Mouse (Mus musculus) stomach, postnatal 0 days (tissue): Measurements from ENCODE around the gene Rhox3g. TPM values are rescaled to one million over a fixed set of nuclear protein-coding genes. Genes with fewer than 3 reads are reported as not detected.
"Not testable (repeated sequence)": the region's sequence is repeated elsewhere in the genome, so short reads cannot be mapped to it uniquely, and the experiment has no call there.

Experiments
- ATAC-seq: fragments of 200-750 bp; cut with Nextera tagmentation; 2 replicates; pipeline ENCODE4 v1.8.0; 2017; ENCODE audit not compliant: low FRiP score, low TSS enrichment
- DNase-seq: peaks from one replicate; pipeline ENCODE4 v3.0.0-alpha.2; 2016; ENCODE audit warnings: low spot score
- H3K27ac ChIP-seq: fragments of 300-500 bp; sonication (generic); replicated peaks from 2 replicates; pipeline ENCODE4 v1.5.1; 2014; ENCODE audit warnings: mild to moderate bottlenecking, control low read depth
- H3K27me3 ChIP-seq: fragments of 300-500 bp; sonication (generic); 2 replicates; pipeline ENCODE4 v1.6.1; 2014; ENCODE audit warnings: low read length; ENCODE audit not compliant: control insufficient read depth, insufficient read depth
- H3K36me3 ChIP-seq: fragments of 300-500 bp; sonication (generic); 2 replicates; pipeline ENCODE4 v1.6.1; 2014; ENCODE audit warnings: low read length, mixed read lengths; ENCODE audit not compliant: control insufficient read depth, insufficient read depth
- H3K4me1 ChIP-seq: fragments of 300-500 bp; sonication (generic); replicated peaks from 2 replicates; pipeline ENCODE4 v1.6.1; 2014; ENCODE audit warnings: antibody characterized with exemption; ENCODE audit not compliant: control insufficient read depth, insufficient read depth
- H3K4me2 ChIP-seq: fragments of 300-500 bp; sonication (generic); replicated peaks from 2 replicates; pipeline ENCODE4 v1.6.1; 2014; ENCODE audit warnings: low read depth, mild to moderate bottlenecking, control low read depth, moderate library complexity
- H3K4me3 ChIP-seq: fragments of 300-500 bp; sonication (generic); 2 replicates; pipeline ENCODE4 v1.5.1; 2014; ENCODE audit warnings: low read depth, low read length, control low read depth
- H3K9ac ChIP-seq: fragments of 300-500 bp; sonication (generic); 2 replicates; pipeline ENCODE4 v1.6.1; 2014; ENCODE audit warnings: mild to moderate bottlenecking, low read length, control low read depth, mixed read lengths
- H3K9me3 ChIP-seq: fragments of 300-500 bp; sonication (generic); 2 replicates; pipeline ENCODE4 v1.6.1; 2016; ENCODE audit warnings: low read length; ENCODE audit not compliant: control insufficient read depth
- WGBS: fragments of 180-500 bp; shearing (Covaris S2); extraction: QIAGEN DNeasy Blood & Tissue Kit; methylation state at CpG from one replicate; pipeline ENCODE4 v1.1.7; 2014; 5-methylcytosine and 5-hydroxymethylcytosine counted together
- polyA plus RNA-seq: library from polyadenylated mRNA; unstranded; fragments of >200 nt; fragmentation: Nextera tagmentation; extraction: Ambion mirVana; gene quantifications from 2 replicates; pipeline ENCODE4 v1.2.1, GENCODE M21; 2015

Rhox3g gene
- not detected in 2 replicates for polyA plus RNA-seq

- H3K4me2 ChIP-seq, H3K36me3 ChIP-seq, H3K27ac ChIP-seq, H3K9me3 ChIP-seq, ATAC-seq, H3K4me1 ChIP-seq, H3K27me3 ChIP-seq, DNase-seq, H3K4me3 ChIP-seq, H3K9ac ChIP-seq: not testable (repeated sequence)
- 89% methylated on average over 2 of the region's 2 CpGs for WGBS
These were observed at the start of gene Rhox3g for GRCm38 (mm10) chrX:37628512-37628911. TSS of gene Rhox3g (minus strand) at chrX:37628612.

DNA sequence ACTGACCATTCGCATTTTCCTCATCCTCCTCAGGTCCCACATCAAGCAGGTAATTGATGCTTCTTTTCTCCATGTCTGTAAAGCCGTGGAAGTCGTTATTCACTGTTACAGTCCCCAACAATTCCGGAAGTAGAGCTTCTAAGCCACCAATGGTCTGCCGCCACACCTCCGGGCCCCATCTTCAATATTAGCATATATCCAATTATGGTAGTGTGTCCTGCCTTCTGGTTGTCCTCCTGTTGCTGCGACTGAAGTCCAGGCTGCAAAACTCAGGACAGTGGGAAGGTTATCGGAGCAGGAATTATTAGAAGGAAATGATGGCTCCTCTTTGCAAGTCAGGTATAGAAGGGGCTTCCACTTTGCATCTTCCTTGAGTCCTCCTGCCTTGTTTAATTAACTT, 44.8 kb upstream of the Rhox3g start, which contains the start of gene Rhox2h:
Rhox2h (minus strand) TSS at position 101 of the 400 bp plus-strand sequence.
- not testable (repeated sequence) for H3K36me3 ChIP-seq

GRCm38 (mm10) chrX:37668664-37669063, 40.3 kb upstream of the Rhox3g start, which contains the start of gene Rhox3h:
TSS of gene Rhox3h (minus strand) at chrX:37668764.
- not testable (repeated sequence) for H3K27me3 ChIP-seq, H3K36me3 ChIP-seq, DNase-seq, ATAC-seq, H3K4me1 ChIP-seq, H3K9me3 ChIP-seq, H3K9ac ChIP-seq, H3K4me2 ChIP-seq, H3K4me3 ChIP-seq, H3K27ac ChIP-seq
- WGBS, result 100% methylated on average over 1 of the region's 3 CpGs

More for the DNA sequence above, 44.8 kb upstream of the Rhox3g start, which contains the start of gene Rhox2h:
- DNase-seq, ATAC-seq, H3K4me3 ChIP-seq, H3K9me3 ChIP-seq, H3K27ac ChIP-seq, H3K27me3 ChIP-seq, H3K4me2 ChIP-seq, H3K9ac ChIP-seq, H3K4me1 ChIP-seq: not testable (repeated sequence)
- 89% methylated on average over 8 of the region's 8 CpGs for WGBS

GRCm38 (mm10) chrX:37651227-37651626, 22.8 kb upstream of the Rhox3g start, which contains the start of gene Rhox4g:
TSS of gene Rhox4g (minus strand) at chrX:37651327.
- not testable (repeated sequence) for H3K27ac ChIP-seq, H3K9me3 ChIP-seq, ATAC-seq, H3K9ac ChIP-seq, H3K36me3 ChIP-seq, H3K4me2 ChIP-seq, H3K27me3 ChIP-seq, H3K4me3 ChIP-seq, H3K4me1 ChIP-seq, DNase-seq
- 91% methylated on average over 14 of the region's 20 CpGs for WGBS

DNA sequence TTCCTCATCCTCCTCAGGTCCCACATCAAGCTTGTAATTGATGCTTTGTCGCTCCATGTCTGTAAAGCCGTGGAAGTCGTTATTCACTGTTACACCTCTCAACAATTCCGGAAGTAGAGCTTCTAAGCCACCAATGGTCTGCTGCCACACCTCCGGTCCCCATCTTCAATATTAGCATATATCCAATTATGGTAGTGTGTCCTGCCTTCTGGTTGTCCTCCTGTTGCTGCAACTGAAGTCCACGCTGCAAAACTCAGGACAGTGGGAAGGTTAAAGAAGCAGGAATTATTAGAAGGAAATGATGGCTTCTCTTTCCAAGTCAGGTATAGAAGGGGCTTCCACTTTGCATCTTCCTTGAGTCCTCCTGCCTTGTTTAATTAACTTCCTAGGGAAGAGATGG, 15.0 kb upstream of the Rhox3g start, which contains the start of gene Rhox2g:
Rhox2g (minus strand) TSS at position 101 of the 400 bp plus-strand sequence.
- not testable (repeated sequence) for H3K9me3 ChIP-seq, H3K27ac ChIP-seq, H3K36me3 ChIP-seq, DNase-seq, H3K4me3 ChIP-seq, H3K4me2 ChIP-seq, ATAC-seq, H3K27me3 ChIP-seq, H3K9ac ChIP-seq, H3K4me1 ChIP-seq
- WGBS, result 89% methylated on average over 6 of the region's 6 CpGs

GRCm38 (mm10) chrX:37607604-37608003, 20.8 kb downstream of the Rhox3g start, which contains the start of gene Rhox4f:
TSS of gene Rhox4f (minus strand) at chrX:37607704.
- H3K36me3 ChIP-seq, H3K27ac ChIP-seq, H3K4me2 ChIP-seq, H3K27me3 ChIP-seq, DNase-seq, H3K9me3 ChIP-seq, H3K4me1 ChIP-seq, H3K9ac ChIP-seq, H3K4me3 ChIP-seq, ATAC-seq: not testable (repeated sequence)
- 95% methylated on average over 15 of the region's 19 CpGs for WGBS

DNA sequence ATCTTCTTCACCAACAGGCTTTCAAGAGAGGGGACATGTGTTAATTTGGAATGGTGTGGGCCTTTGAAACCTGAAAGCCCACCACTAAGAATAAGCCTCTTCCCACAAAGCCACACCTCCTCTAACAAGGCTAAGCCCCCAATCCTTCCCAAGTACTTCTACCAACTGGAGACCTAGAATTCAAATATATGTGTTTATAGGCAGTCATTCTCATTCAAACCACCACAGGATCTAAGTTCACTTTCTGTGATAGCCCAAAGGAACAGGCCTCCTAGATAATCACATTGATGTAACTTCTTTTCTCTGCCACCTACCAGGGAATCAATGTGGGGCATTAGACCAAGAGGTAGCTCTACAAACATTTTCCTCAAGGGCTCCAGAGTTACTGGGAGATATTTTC, 47.7 kb downstream of the Rhox3g start, which contains the start of gene Rhox3f:
Rhox3f (plus strand) TSS at position 301 of the 400 bp plus-strand sequence.
- DNase-seq, ATAC-seq, H3K4me2 ChIP-seq, H3K27me3 ChIP-seq, H3K36me3 ChIP-seq, H3K4me3 ChIP-seq, H3K27ac ChIP-seq, H3K9me3 ChIP-seq, H3K4me1 ChIP-seq, H3K9ac ChIP-seq: not testable (repeated sequence)

Other genes starting within 250 kb of the Rhox3g start
- gene Rhox3a2, start 248.6 kb downstream of the Rhox3g start, polyA plus RNA-seq, result not detected in 2 replicates
- gene Rhox4a2, start 237.8 kb downstream of the Rhox3g start, polyA plus RNA-seq, result not detected in 2 replicates
- gene Rhox2b, start 216.5 kb downstream of the Rhox3g start, polyA plus RNA-seq, result not detected in 2 replicates
- not detected in 2 replicates for gene Rhox4b, start 196.1 kb downstream of the Rhox3g start, polyA plus RNA-seq
- gene Rhox2c, start 174.9 kb downstream of the Rhox3g start, polyA plus RNA-seq, result not detected in 2 replicates
- gene Rhox3c, start 170.0 kb downstream of the Rhox3g start, polyA plus RNA-seq, result not detected in 2 replicates
- not detected in 2 replicates for gene Rhox4c, start 148.3 kb downstream of the Rhox3g start, polyA plus RNA-seq
- not detected in 2 replicates for gene Rhox2d, start 135.2 kb downstream of the Rhox3g start, polyA plus RNA-seq
- not detected in 2 replicates for gene Rhox4d, start 114.3 kb downstream of the Rhox3g start, polyA plus RNA-seq
- not detected in 2 replicates for gene Rhox2e, start 98.2 kb downstream of the Rhox3g start, polyA plus RNA-seq
- gene Rhox3e, start 86.6 kb downstream of the Rhox3g start, polyA plus RNA-seq, result not detected in 2 replicates
- gene Rhox4e, start 71.2 kb downstream of the Rhox3g start, polyA plus RNA-seq, result 0.23 TPM in 1 of 2 replicates, not detected in the other
- gene Rhox2f, start 57.2 kb downstream of the Rhox3g start, polyA plus RNA-seq, result not detected in 2 replicates
- gene Rhox3f, start 47.6 kb downstream of the Rhox3g start, polyA plus RNA-seq, result not detected in 2 replicates
- not detected in 2 replicates for gene Rhox4f, start 20.9 kb downstream of the Rhox3g start, polyA plus RNA-seq
- not detected in 2 replicates for gene Rhox2g, start 14.9 kb upstream of the Rhox3g start, polyA plus RNA-seq
- gene Rhox4g, start 22.7 kb upstream of the Rhox3g start, polyA plus RNA-seq, result not detected in 2 replicates
- gene Rhox3h, start 40.2 kb upstream of the Rhox3g start, polyA plus RNA-seq, result not detected in 2 replicates
- not detected in 2 replicates for gene Rhox2h, start 44.7 kb upstream of the Rhox3g start, polyA plus RNA-seq
- gene Rhox5, start 176.2 kb upstream of the Rhox3g start, polyA plus RNA-seq, result 0.17 and 0.34 TPM in 2 replicates
- gene Rhox6, start 198.3 kb upstream of the Rhox3g start, polyA plus RNA-seq, result not detected in 2 replicates
- gene Rhox7a, start 203.1 kb upstream of the Rhox3g start, polyA plus RNA-seq, result not detected in 2 replicates